Mouse (Mus musculus): ENCODE data around the gene Ccnf. TPM values are rescaled to one million over a fixed set of nuclear protein-coding genes. Genes with fewer than 3 reads are reported as not detected.
A peak's percentile ranks its signal among the peaks of the same experiment; 100 is the strongest.

Gene Ccnf
- total and polyA plus RNA-seq, 3 experiments: 34.5 to 73.9 TPM; not detected in 1

GRCm38 (mm10) chr17:24212441-24213018 is 38.8 kb downstream of the Ccnf start:
- H3K4me3 ChIP-seq (ENCODE audit: control insufficient read depth in 1 of 2, insufficient read depth in 1 of 2, low read depth in 2 of 2, low read length in 2 of 2): no peak overlapping the region
- peaks cover 0 to 15% of the 10 kb centered on the region in 2 experiments; a peak in 3 of 4 replicates for H3K4me1 ChIP-seq (ENCODE audit: control insufficient read depth in 1 of 2, insufficient read depth in 2 of 2, low read length in 2 of 2)
- no peak for DNase-seq (ENCODE audit: low read depth, low spot score)
- H3K27me3 ChIP-seq (ENCODE audit: control insufficient read depth in 1 of 2, insufficient read depth in 2 of 2, low read length in 2 of 2): no peaks in the 10 kb centered on the region
- no peak overlapping the region for H3K9ac ChIP-seq (ENCODE audit: control insufficient read depth, low read depth, low read length, poor library complexity, severe bottlenecking)
- no peaks in the 10 kb centered on the region for H3K9me3 ChIP-seq (replicated peaks; ENCODE audit: insufficient read depth, low read length)
- H3K79me2 ChIP-seq (ENCODE audit: control insufficient read depth, insufficient read depth, low read length, poor library complexity): peaks cover 8% of the 10 kb centered on the region
- no peak overlapping the region for H3K27ac ChIP-seq (ENCODE audit: control insufficient read depth, low read depth, low read length)
- peaks cover 5 to 13% of the 10 kb centered on the region in 2 experiments; a peak in 3 of 4 replicates for H3K36me3 ChIP-seq (ENCODE audit: control insufficient read depth in 1 of 2, insufficient read depth in 2 of 2, low read length in 2 of 2)
- TF ChIP-seq POLR2A (IDR thresholded peaks at IDR 0.05; ENCODE audit: control insufficient read depth in 1 of 2, insufficient read depth in 1 of 2, low read depth in 1 of 2, low read length in 2 of 2, poor library complexity in 1 of 2) (peak in 1 of 2 experiments; percentile 18; a peak in 1 of 4 replicates), HCFC1 (IDR thresholded peaks at IDR 0.05; ENCODE audit: low read depth, low read length) (no peak)

DNA sequence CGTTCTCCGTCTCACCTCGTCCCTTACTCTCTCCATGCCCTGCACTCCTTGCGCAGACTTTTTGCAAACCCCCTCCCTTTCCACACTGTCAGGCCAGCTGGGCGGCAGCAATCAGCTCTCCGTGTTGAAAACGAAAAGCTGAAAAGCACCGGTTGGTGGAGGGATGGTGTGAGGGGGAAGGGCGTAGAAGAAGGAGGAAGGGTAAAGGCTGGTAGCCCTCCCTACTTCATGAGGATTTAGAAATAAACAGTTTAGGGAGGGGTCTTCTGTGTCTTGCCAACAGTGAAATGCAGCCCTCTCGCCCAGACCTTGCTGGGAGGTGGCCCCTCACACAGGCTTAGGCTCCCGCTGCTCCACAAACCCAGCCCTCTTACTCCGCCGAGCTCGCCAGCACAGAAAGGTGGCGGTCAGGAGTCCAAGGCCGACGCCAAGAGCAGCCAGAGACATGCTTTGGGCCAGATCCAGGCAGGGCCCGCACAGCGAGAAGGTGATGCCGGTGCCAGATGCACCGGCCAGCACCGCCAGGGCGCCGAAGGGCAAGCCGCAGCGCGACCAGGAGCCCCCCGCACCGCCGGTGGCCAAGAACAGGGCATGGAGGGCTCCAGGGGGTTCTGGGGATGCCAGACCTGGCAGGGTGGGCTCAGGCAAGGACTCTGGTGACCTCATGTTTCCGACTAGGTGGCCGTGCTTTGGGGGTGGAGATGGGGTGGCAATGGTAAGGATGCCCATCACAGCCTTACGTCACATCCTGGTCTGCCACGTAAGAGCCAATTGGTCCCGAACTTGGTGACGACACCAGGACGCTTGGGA is 39.4 kb downstream of the Ccnf start:
- H3K9me3 ChIP-seq (replicated peaks; ENCODE audit: insufficient read depth, low read length): no peaks in the 10 kb centered on the region
- no peak for DNase-seq (ENCODE audit: low read depth, low spot score)
- H3K9ac ChIP-seq (ENCODE audit: control insufficient read depth, low read depth, low read length, poor library complexity, severe bottlenecking): no peak overlapping the region
- peaks cover 5 to 11% of the 10 kb centered on the region in 2 experiments; a peak in 3 of 4 replicates for H3K36me3 ChIP-seq (ENCODE audit: control insufficient read depth in 1 of 2, insufficient read depth in 2 of 2, low read length in 2 of 2)
- no peak overlapping the region for H3K27ac ChIP-seq (ENCODE audit: control insufficient read depth, low read depth, low read length)
- peaks cover 0 to 21% of the 10 kb centered on the region in 2 experiments; a peak in 3 of 4 replicates for H3K4me1 ChIP-seq (ENCODE audit: control insufficient read depth in 1 of 2, insufficient read depth in 2 of 2, low read length in 2 of 2)
- no peak for TF ChIP-seq GABPA (IDR thresholded peaks at IDR 0.05; ENCODE audit: low read depth, low read length)
- TF ChIP-seq POLR2A (IDR thresholded peaks at IDR 0.05; ENCODE audit: control insufficient read depth in 1 of 2, insufficient read depth in 1 of 2, low read depth in 1 of 2, low read length in 2 of 2, poor library complexity in 1 of 2): 0 out of 4 replicates have a peak, but pooled peaks of 1 of the 2 experiments have one; percentile 6
- H3K27me3 ChIP-seq (ENCODE audit: control insufficient read depth in 1 of 2, insufficient read depth in 2 of 2, low read length in 2 of 2): no peaks in the 10 kb centered on the region
- peaks cover 15% of the 10 kb centered on the region for H3K79me2 ChIP-seq (ENCODE audit: control insufficient read depth, insufficient read depth, low read length, poor library complexity)
- H3K4me3 ChIP-seq (ENCODE audit: control insufficient read depth in 1 of 2, insufficient read depth in 1 of 2, low read depth in 2 of 2, low read length in 2 of 2): no peak overlapping the region

- peaks cover 3 to 14% of the 10 kb centered on the region in 2 experiments; a peak in 3 of 4 replicates for H3K36me3 ChIP-seq (ENCODE audit: control insufficient read depth in 1 of 2, insufficient read depth in 2 of 2, low read length in 2 of 2)
- no peaks in the 10 kb centered on the region for H3K27me3 ChIP-seq (ENCODE audit: control insufficient read depth in 1 of 2, insufficient read depth in 2 of 2, low read length in 2 of 2)
- H3K4me1 ChIP-seq (ENCODE audit: control insufficient read depth in 1 of 2, insufficient read depth in 2 of 2, low read length in 2 of 2): peaks cover 0 to 27% of the 10 kb centered on the region in 2 experiments; a peak in 3 of 4 replicates
Measured at GRCm38 (mm10) chr17:24210591-24210990, 40.7 kb downstream of the Ccnf start.

GRCm38 (mm10) chr17:24209916-24210240 is 41.4 kb downstream of the Ccnf start:
- no peak for DNase-seq (ENCODE audit: low read depth, low spot score)
- H3K36me3 ChIP-seq (ENCODE audit: control insufficient read depth in 1 of 2, insufficient read depth in 2 of 2, low read length in 2 of 2): peaks cover 0 to 14% of the 10 kb centered on the region in 2 experiments; a peak in 2 of 4 replicates
- H3K9ac ChIP-seq (ENCODE audit: control insufficient read depth, low read depth, low read length, poor library complexity, severe bottlenecking): no peak overlapping the region
- peak overlapping the region; percentile 3; the same call in 1 of the 2 replicates for H3K27ac ChIP-seq (ENCODE audit: control insufficient read depth, low read depth, low read length)
- no peaks in the 10 kb centered on the region for H3K9me3 ChIP-seq (replicated peaks; ENCODE audit: insufficient read depth, low read length)
- H3K4me3 ChIP-seq (ENCODE audit: control insufficient read depth in 1 of 2, insufficient read depth in 1 of 2, low read depth in 2 of 2, low read length in 2 of 2): no peak overlapping the region
- TF ChIP-seq POLR2AphosphoS5 (IDR thresholded peaks at IDR 0.05; ENCODE audit: borderline replicate concordance, low read depth, low read length) (no peak), POLR2A (IDR thresholded peaks at IDR 0.05; ENCODE audit: control insufficient read depth in 1 of 2, insufficient read depth in 1 of 2, low read depth in 1 of 2, low read length in 2 of 2, poor library complexity in 1 of 2) (no peak), NELFE (IDR thresholded peaks at IDR 0.05; ENCODE audit: low read depth, low read length) (no peak), GATA1 (IDR thresholded peaks at IDR 0.05; ENCODE audit: low read depth, low read length) (no peak), MXI1 (IDR thresholded peaks at IDR 0.05; ENCODE audit: low read depth, low read length) (no peak), ZC3H11A (IDR thresholded peaks at IDR 0.05; ENCODE audit: low read depth, low read length) (no peak), MYB (IDR thresholded peaks at IDR 0.05; ENCODE audit: low read depth, low read length) (no peak), USF2 (IDR thresholded peaks at IDR 0.05; ENCODE audit: borderline replicate concordance in 1 of 2, insufficient read depth in 1 of 2, low read depth in 1 of 2, low read length in 2 of 2) (no peak), KAT2A (conservative IDR thresholded peaks at IDR 0.05; ENCODE audit: low read depth, low read length) (no peak), TCF12 (IDR thresholded peaks at IDR 0.05; ENCODE audit: low read depth, low read length) (no peak), CTCF (IDR thresholded peaks at IDR 0.05 in 2 of 3, conservative IDR thresholded peaks at IDR 0.05 in 1 of 3; ENCODE audit: control insufficient read depth in 1 of 3, insufficient read depth in 1 of 3, low read depth in 2 of 3, low read length in 3 of 3, poor library complexity in 1 of 3, severe bottlenecking in 1 of 3) (no peak), BHLHE40 (IDR thresholded peaks at IDR 0.05; ENCODE audit: borderline replicate concordance, low read depth, low read length) (no peak)
- H3K4me1 ChIP-seq (ENCODE audit: control insufficient read depth in 1 of 2, insufficient read depth in 2 of 2, low read length in 2 of 2): peaks cover 0 to 28% of the 10 kb centered on the region in 2 experiments; a peak in 3 of 4 replicates
- peaks cover 25% of the 10 kb centered on the region for H3K79me2 ChIP-seq (ENCODE audit: control insufficient read depth, insufficient read depth, low read length, poor library complexity)
- H3K27me3 ChIP-seq (ENCODE audit: control insufficient read depth in 1 of 2, insufficient read depth in 2 of 2, low read length in 2 of 2): no peaks in the 10 kb centered on the region

More at GRCm38 (mm10) chr17:24210591-24210990, 40.7 kb downstream of the Ccnf start:
- TF ChIP-seq MAX (IDR thresholded peaks at IDR 0.05; ENCODE audit: low read length): no peak
- no peak for TF ChIP-seq NRF1 (IDR thresholded peaks at IDR 0.05; ENCODE audit: insufficient read depth, low read depth, low read length, poor library complexity, severe bottlenecking)
- TF ChIP-seq NELFE (IDR thresholded peaks at IDR 0.05; ENCODE audit: low read depth, low read length): no peak
- no peak for TF ChIP-seq MEF2A (IDR thresholded peaks at IDR 0.05; ENCODE audit: extremely low read depth, insufficient replicate concordance, low read depth, low read length, poor library complexity, severe bottlenecking)
- Histone ChIP-seq H3K9ac (ENCODE audit: control insufficient read depth, low read depth, low read length, poor library complexity, severe bottlenecking) (no peak overlapping the region), H3K79me2 (ENCODE audit: control insufficient read depth, insufficient read depth, low read length, poor library complexity) (peaks cover 20% of the 10 kb centered on the region), H3K4me3 (ENCODE audit: control insufficient read depth in 1 of 2, insufficient read depth in 1 of 2, low read depth in 2 of 2, low read length in 2 of 2) (no peak overlapping the region), H3K9me3 (replicated peaks; ENCODE audit: insufficient read depth, low read length) (no peaks in the 10 kb centered on the region), H3K27ac (ENCODE audit: control insufficient read depth, low read depth, low read length) (no peak overlapping the region)
- no peak for DNase-seq (ENCODE audit: low read depth, low spot score)
